Mouse (Mus musculus): ENCODE measurements at regions not wholly inside any gene's neighbourhood (a gene's known extent, or its start where the extent isn't known, plus 50 kb on each side); places are given as distances from the start of the nearest gene placed in this dataset.

DNA sequence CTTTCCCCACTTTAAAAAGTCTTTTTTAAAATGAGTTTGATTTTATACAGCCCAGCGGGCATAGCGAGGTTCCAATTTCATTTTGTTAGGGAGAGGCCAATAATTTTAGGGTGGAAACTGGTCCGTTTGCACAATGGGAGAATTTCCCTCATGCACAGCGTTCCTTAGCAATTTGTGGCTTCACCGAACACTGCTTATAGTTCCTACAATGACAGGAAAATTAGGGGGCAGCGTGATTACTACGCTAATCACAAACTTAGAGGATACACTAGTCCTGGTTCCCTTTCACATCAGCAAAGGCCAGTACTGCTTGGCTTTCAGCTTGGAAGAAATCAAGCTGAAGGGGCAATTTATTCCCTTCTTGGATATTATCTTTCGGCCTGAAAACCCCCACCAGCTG lies 745.1 kb upstream of the Gm19410 start:
- no peaks in the 10 kb centered on the region for H3K27me3 ChIP-seq (ENCODE audit: control insufficient read depth, insufficient read depth, low read length)
- WGBS = 90% methylated on average over 8 of the region's 8 CpGs
- H3K4me2 ChIP-seq = no peak overlapping the region
- no peaks in the 10 kb centered on the region for H3K4me1 ChIP-seq (ENCODE audit: control insufficient read depth, insufficient read depth, low read length)
- no peak overlapping the region for H3K4me3 ChIP-seq (ENCODE audit: low read depth, low read length)
- DNase-seq (ENCODE audit: low spot score, missing footprints) (no peak), ATAC-seq (ENCODE audit: low FRiP score) (no peak)
- H3K9me3 ChIP-seq (ENCODE audit: control insufficient read depth, low read length) = no peaks in the 10 kb centered on the region
- no peaks in the 10 kb centered on the region for H3K36me3 ChIP-seq (ENCODE audit: control insufficient read depth, insufficient read depth, low read length)
- no peak overlapping the region for H3K9ac ChIP-seq (ENCODE audit: low read length)
- no peak overlapping the region for H3K27ac ChIP-seq (ENCODE audit: low read depth, low read length)

- no peak overlapping the region for H3K4me2 ChIP-seq
- H3K27me3 ChIP-seq (ENCODE audit: control insufficient read depth, insufficient read depth, low read length) = no peaks in the 10 kb centered on the region
- H3K9ac ChIP-seq (ENCODE audit: low read length) = no peak overlapping the region
- no peaks in the 10 kb centered on the region for H3K9me3 ChIP-seq (ENCODE audit: control insufficient read depth, low read length)
- DNase-seq (ENCODE audit: low spot score, missing footprints) (no peak), ATAC-seq (ENCODE audit: low FRiP score) (no peak)
- H3K36me3 ChIP-seq (ENCODE audit: control insufficient read depth, insufficient read depth, low read length) = no peaks in the 10 kb centered on the region
- H3K4me1 ChIP-seq (ENCODE audit: control insufficient read depth, insufficient read depth, low read length) = no peaks in the 10 kb centered on the region
- no peak overlapping the region for H3K27ac ChIP-seq (ENCODE audit: low read depth, low read length)
- 77% methylated on average over 6 of the region's 6 CpGs for WGBS
- H3K4me3 ChIP-seq (ENCODE audit: low read depth, low read length) = no peak overlapping the region
Measured at GRCm38 (mm10) chr8:35022649-35023048, 742.9 kb upstream of the Gm19410 start.

- H3K9me3 ChIP-seq (ENCODE audit: control insufficient read depth, low read length) = no peaks in the 10 kb centered on the region
- 79% methylated on average over 3 of the region's 3 CpGs for WGBS
Measured at GRCm38 (mm10) chr8:35047798-35048197, 717.8 kb upstream of the Gm19410 start.

DNA sequence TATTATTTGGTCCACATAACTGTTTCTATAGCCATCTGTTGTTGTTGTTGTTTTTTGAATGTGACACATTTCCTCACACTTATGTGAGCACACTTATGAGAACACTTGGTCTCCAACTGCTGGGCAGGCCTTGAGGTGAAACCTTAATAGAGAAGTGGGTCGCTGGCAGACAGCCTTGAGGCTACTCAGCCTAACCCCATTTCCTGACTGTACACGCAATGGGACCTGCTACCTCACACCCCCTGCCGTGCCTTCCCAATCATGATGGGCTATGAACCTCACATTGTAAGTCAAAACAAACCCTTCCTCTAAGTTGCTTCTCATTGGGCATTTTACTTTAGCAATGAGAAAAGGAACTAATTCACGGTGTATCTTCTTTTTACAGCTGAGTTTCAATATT lies 712.1 kb upstream of the Gm19410 start:
- Histone ChIP-seq H3K9me3 (ENCODE audit: control insufficient read depth, low read length) (no peaks in the 10 kb centered on the region), H3K36me3 (ENCODE audit: control insufficient read depth, insufficient read depth, low read length) (no peaks in the 10 kb centered on the region), H3K27ac (ENCODE audit: low read depth, low read length) (no peak overlapping the region), H3K4me3 (ENCODE audit: low read depth, low read length) (no peak overlapping the region), H3K4me1 (ENCODE audit: control insufficient read depth, insufficient read depth, low read length) (no peaks in the 10 kb centered on the region), H3K9ac (ENCODE audit: low read length) (no peak overlapping the region), H3K27me3 (ENCODE audit: control insufficient read depth, insufficient read depth, low read length) (no peaks in the 10 kb centered on the region), H3K4me2 (no peak overlapping the region)
- no peak for ATAC-seq (ENCODE audit: low FRiP score)
- WGBS = 88% methylated on average over 4 of the region's 4 CpGs
- no peak for DNase-seq (ENCODE audit: low spot score, missing footprints)

More at GRCm38 (mm10) chr8:35047798-35048197, 717.8 kb upstream of the Gm19410 start:
- ATAC-seq (ENCODE audit: low FRiP score) (no peak), DNase-seq (ENCODE audit: low spot score, missing footprints) (no peak)
- no peaks in the 10 kb centered on the region for H3K4me1 ChIP-seq (ENCODE audit: control insufficient read depth, insufficient read depth, low read length)
- no peak overlapping the region for H3K27ac ChIP-seq (ENCODE audit: low read depth, low read length)
- H3K4me2 ChIP-seq = no peak overlapping the region
- H3K4me3 ChIP-seq (ENCODE audit: low read depth, low read length) = no peak overlapping the region
- no peaks in the 10 kb centered on the region for H3K27me3 ChIP-seq (ENCODE audit: control insufficient read depth, insufficient read depth, low read length)
- H3K36me3 ChIP-seq (ENCODE audit: control insufficient read depth, insufficient read depth, low read length) = no peaks in the 10 kb centered on the region
- H3K9ac ChIP-seq (ENCODE audit: low read length) = no peak overlapping the region

GRCm38 (mm10) chr8:35061048-35061447 lies 704.5 kb upstream of the Gm19410 start:
- Histone ChIP-seq H3K27ac (ENCODE audit: low read depth, low read length) (no peak overlapping the region), H3K36me3 (ENCODE audit: control insufficient read depth, insufficient read depth, low read length) (no peaks in the 10 kb centered on the region), H3K4me3 (ENCODE audit: low read depth, low read length) (no peak overlapping the region), H3K4me2 (no peak overlapping the region), H3K27me3 (ENCODE audit: control insufficient read depth, insufficient read depth, low read length) (no peaks in the 10 kb centered on the region), H3K9ac (ENCODE audit: low read length) (no peak overlapping the region), H3K9me3 (ENCODE audit: control insufficient read depth, low read length) (no peaks in the 10 kb centered on the region), H3K4me1 (ENCODE audit: control insufficient read depth, insufficient read depth, low read length) (no peaks in the 10 kb centered on the region)
- DNase-seq (ENCODE audit: low spot score, missing footprints) (no peak), ATAC-seq (ENCODE audit: low FRiP score) (no peak)
- 84% methylated on average over 5 of the region's 5 CpGs for WGBS

- Histone ChIP-seq H3K36me3 (ENCODE audit: control insufficient read depth, insufficient read depth, low read length) (no peaks in the 10 kb centered on the region), H3K27ac (ENCODE audit: low read depth, low read length) (no peak overlapping the region), H3K9ac (ENCODE audit: low read length) (no peak overlapping the region), H3K4me3 (ENCODE audit: low read depth, low read length) (no peak overlapping the region), H3K27me3 (ENCODE audit: control insufficient read depth, insufficient read depth, low read length) (no peaks in the 10 kb centered on the region), H3K4me2 (no peak overlapping the region), H3K4me1 (ENCODE audit: control insufficient read depth, insufficient read depth, low read length) (no peaks in the 10 kb centered on the region), H3K9me3 (ENCODE audit: control insufficient read depth, low read length) (no peaks in the 10 kb centered on the region)
- WGBS = 91% methylated on average over 2 of the region's 2 CpGs
- DNase-seq (ENCODE audit: low spot score, missing footprints) = no peak
- ATAC-seq (ENCODE audit: low FRiP score) = no peak
Measured at GRCm38 (mm10) chr8:35068228-35068627, 697.4 kb upstream of the Gm19410 start.

GRCm38 (mm10) chr8:35070246-35070989 lies 695.2 kb upstream of the Gm19410 start:
- no peaks in the 10 kb centered on the region for H3K27me3 ChIP-seq (ENCODE audit: control insufficient read depth, insufficient read depth, low read length)
- no peak overlapping the region for H3K9ac ChIP-seq (ENCODE audit: low read length)
- ATAC-seq (ENCODE audit: low FRiP score) = no peak
- no peaks in the 10 kb centered on the region for H3K4me1 ChIP-seq (ENCODE audit: control insufficient read depth, insufficient read depth, low read length)
- no peak for DNase-seq (ENCODE audit: low spot score, missing footprints)
- no peaks in the 10 kb centered on the region for H3K9me3 ChIP-seq (ENCODE audit: control insufficient read depth, low read length)
- H3K4me3 ChIP-seq (ENCODE audit: low read depth, low read length) = no peak overlapping the region
- H3K27ac ChIP-seq (ENCODE audit: low read depth, low read length) = no peak overlapping the region
- no peaks in the 10 kb centered on the region for H3K36me3 ChIP-seq (ENCODE audit: control insufficient read depth, insufficient read depth, low read length)
- WGBS = 81% methylated on average over 7 of the region's 7 CpGs
- H3K4me2 ChIP-seq = no peak overlapping the region

DNA sequence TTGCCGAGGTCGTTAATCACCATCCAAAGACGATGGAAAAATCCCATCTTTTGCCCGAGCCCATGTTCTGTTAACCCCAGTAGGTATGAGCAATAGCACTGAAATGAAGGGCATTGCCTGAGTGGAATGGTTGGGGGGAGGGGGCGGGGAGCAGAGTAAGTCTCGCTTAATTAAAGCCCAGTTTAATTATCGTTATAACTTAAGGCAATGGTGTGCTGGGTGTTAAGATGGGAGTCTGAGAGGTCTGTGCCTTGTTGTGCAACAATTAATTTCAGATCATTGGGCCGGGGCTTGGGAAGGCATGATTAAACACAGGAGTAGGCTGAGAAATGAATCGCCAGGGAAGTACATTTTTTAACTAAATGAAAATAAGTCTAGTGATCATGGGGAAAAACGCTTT lies 689.6 kb upstream of the Gm19410 start:
- Histone ChIP-seq H3K27ac (ENCODE audit: low read depth, low read length) (no peak overlapping the region), H3K27me3 (ENCODE audit: control insufficient read depth, insufficient read depth, low read length) (no peaks in the 10 kb centered on the region), H3K4me3 (ENCODE audit: low read depth, low read length) (no peak overlapping the region), H3K4me1 (ENCODE audit: control insufficient read depth, insufficient read depth, low read length) (no peaks in the 10 kb centered on the region), H3K4me2 (no peak overlapping the region), H3K9ac (ENCODE audit: low read length) (no peak overlapping the region), H3K36me3 (ENCODE audit: control insufficient read depth, insufficient read depth, low read length) (no peaks in the 10 kb centered on the region), H3K9me3 (ENCODE audit: control insufficient read depth, low read length) (no peaks in the 10 kb centered on the region)
- ATAC-seq (ENCODE audit: low FRiP score) = no peak
- 90% methylated on average over 10 of the region's 10 CpGs for WGBS
- DNase-seq (ENCODE audit: low spot score, missing footprints) = no peak

- Histone ChIP-seq H3K4me2 (no peak overlapping the region), H3K36me3 (ENCODE audit: control insufficient read depth, insufficient read depth, low read length) (no peaks in the 10 kb centered on the region), H3K4me3 (ENCODE audit: low read depth, low read length) (no peak overlapping the region), H3K9me3 (ENCODE audit: control insufficient read depth, low read length) (no peaks in the 10 kb centered on the region), H3K27me3 (ENCODE audit: control insufficient read depth, insufficient read depth, low read length) (no peaks in the 10 kb centered on the region), H3K4me1 (ENCODE audit: control insufficient read depth, insufficient read depth, low read length) (no peaks in the 10 kb centered on the region), H3K9ac (ENCODE audit: low read length) (no peak overlapping the region), H3K27ac (ENCODE audit: low read depth, low read length) (no peak overlapping the region)
- WGBS = 74% methylated on average over 1 of the region's 1 CpGs
- ATAC-seq (ENCODE audit: low FRiP score) = no peak
- no peak for DNase-seq (ENCODE audit: low spot score, missing footprints)
Measured at GRCm38 (mm10) chr8:35083161-35083560, 682.4 kb upstream of the Gm19410 start.

Data from midbrain, embryonic 11.5 days (tissue).